Mouse (Mus musculus) liver, adult 2 months (tissue): Measurements from ENCODE around the gene Fgf14.

Experiments used
- CTCF ChIP-seq: fragments of 200-500 bp; IDR thresholded peaks from 2 replicates; pipeline ENCODE4 v1.5.1; 2011; ENCODE audit warnings: low read depth, low read length, control low read depth
- POLR2A ChIP-seq: fragments of 200-500 bp; IDR thresholded peaks from 2 replicates; pipeline ENCODE4 v1.6.1; 2011; ENCODE audit warnings: low read length, control low read depth; ENCODE audit not compliant: insufficient read depth; ENCODE audit errors: extremely low read depth

GRCm38 (mm10) chr14:124676506-124677177 lies at the start of gene Fgf14:
- TF ChIP-seq POLR2A (no peak), CTCF (no peak)
